Mouse (Mus musculus): ENCODE measurements at regions not wholly inside any gene's neighbourhood (a gene's known extent, or its start where the extent isn't known, plus 50 kb on each side); places are given as distances from the start of the nearest gene placed in this dataset.

DNA sequence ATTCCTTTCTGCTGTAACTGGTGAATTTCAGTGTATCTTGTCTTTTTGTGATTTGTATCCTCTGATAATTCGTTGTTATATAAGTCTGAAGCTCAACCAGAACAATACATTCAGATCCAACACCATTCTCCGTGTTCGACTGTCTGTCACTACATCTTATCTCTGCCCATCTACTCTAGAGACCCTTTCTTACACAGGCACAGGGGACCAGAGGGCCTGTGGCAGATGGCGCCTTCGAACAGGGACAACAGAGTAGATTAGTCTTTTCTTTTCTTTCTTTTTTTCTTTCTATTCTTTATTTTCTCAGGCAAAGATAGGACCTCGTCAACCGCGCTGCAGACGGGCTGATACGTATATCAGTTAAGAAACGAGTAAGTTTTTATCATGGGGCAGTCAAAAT, 215.3 kb downstream of the Gm21294 start:
- DNase-seq (ENCODE audit: low spot score in 2 of 2): peak in 1 of 2 experiments; percentile 0

Data from layer of hippocampus, postnatal 14 days (tissue).